Mouse (Mus musculus) small intestine, adult 2 months (tissue): ENCODE measurements around the gene Nsd1.

Experiments
- CTCF ChIP-seq: fragments of 200-500 bp; IDR thresholded peaks from 2 replicates; pipeline ENCODE4 v1.5.1; 2012; ENCODE audit warnings: low read depth, mild to moderate bottlenecking, control low read depth, inconsistent platforms, low read length, moderate library complexity, mixed read lengths; ENCODE audit not compliant: insufficient replicate concordance, insufficient read length; ENCODE audit errors: extremely low read depth
- POLR2A ChIP-seq: fragments of 200-500 bp; IDR thresholded peaks from 2 replicates; pipeline ENCODE4 v1.6.1; 2012; ENCODE audit warnings: low read depth, mild to moderate bottlenecking, control low read depth, inconsistent platforms, low read length, moderate library complexity

DNA sequence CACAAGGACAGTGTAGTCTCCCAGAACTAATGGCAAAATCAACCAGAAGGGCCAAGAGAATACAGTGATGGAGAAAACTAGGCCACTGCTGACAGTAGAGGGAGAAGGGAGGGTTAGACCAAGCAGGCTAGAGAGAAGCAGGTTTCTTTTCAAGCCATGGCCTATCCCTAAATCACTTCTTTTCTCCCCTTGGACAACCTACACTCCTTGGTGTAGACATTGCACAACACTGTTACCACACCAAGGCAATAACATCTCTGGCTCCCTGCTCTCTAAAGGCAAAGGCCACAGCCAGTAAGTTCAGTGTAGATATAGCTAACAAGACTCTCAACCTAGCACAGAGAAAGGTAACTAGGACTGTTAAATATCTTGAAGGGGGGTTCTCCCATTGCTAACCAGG is 151.6 kb downstream of the Nsd1 start:
- TF ChIP-seq CTCF (no peak), POLR2A (no peak)
